Mouse (Mus musculus) intestine, postnatal 0 days (tissue): ENCODE measurements around the gene Slc6a11. TPM values are rescaled to one million over a fixed set of nuclear protein-coding genes. Genes with fewer than 3 reads are reported as not detected.

ENCODE experiments used
- ATAC-seq: fragments of 200-750 bp; cut with Nextera tagmentation; 2 replicates; pipeline ENCODE4 v1.8.0; 2017; ENCODE audit warnings: mild to moderate bottlenecking, moderate TSS enrichment, moderate library complexity
- H3K27ac ChIP-seq: fragments of 300-500 bp; sonication (generic); 2 replicates; pipeline ENCODE4 v1.5.1; 2014; ENCODE audit warnings: mild to moderate bottlenecking, low read depth, low read length, moderate library complexity
- H3K27me3 ChIP-seq: fragments of 300-500 bp; sonication (generic); replicated peaks from 2 replicates; pipeline ENCODE4 v1.6.1; 2014; ENCODE audit warnings: low read length, mixed read lengths; ENCODE audit not compliant: control insufficient read depth, insufficient read depth
- H3K36me3 ChIP-seq: fragments of 300-500 bp; sonication (generic); 2 replicates; pipeline ENCODE4 v1.6.1; 2014; ENCODE audit warnings: mild to moderate bottlenecking, moderate library complexity; ENCODE audit not compliant: control insufficient read depth, insufficient read depth
- H3K4me1 ChIP-seq: fragments of 300-500 bp; sonication (generic); replicated peaks from 2 replicates; pipeline ENCODE4 v1.6.1; 2014; ENCODE audit warnings: antibody characterized with exemption, low read length, mixed read lengths; ENCODE audit not compliant: control insufficient read depth, insufficient read depth
- H3K4me2 ChIP-seq: fragments of 300-500 bp; sonication (generic); replicated peaks from 2 replicates; pipeline ENCODE4 v1.6.1; 2014; ENCODE audit warnings: low read depth, mild to moderate bottlenecking, moderate library complexity
- H3K4me3 ChIP-seq: fragments of 300-500 bp; sonication (generic); 2 replicates; pipeline ENCODE4 v1.5.1; 2014; ENCODE audit warnings: low read depth, low read length
- H3K9ac ChIP-seq: fragments of 300-500 bp; sonication (generic); 2 replicates; pipeline ENCODE4 v1.6.1; 2014; ENCODE audit warnings: mild to moderate bottlenecking, low read depth, low read length
- H3K9me3 ChIP-seq: fragments of 300-500 bp; sonication (generic); 2 replicates; pipeline ENCODE4 v1.6.1; 2016; ENCODE audit warnings: mixed run types; ENCODE audit not compliant: control insufficient read depth
- CTCF ChIP-seq: sonication (generic); IDR thresholded peaks from 2 replicates; pipeline ENCODE4 v1.5.1; 2016; ENCODE audit warnings: low read depth, mild to moderate bottlenecking, control low read depth, antibody characterized with exemption, moderate library complexity
- WGBS: fragments of 180-500 bp; shearing (Covaris S2); extraction: QIAGEN DNeasy Blood & Tissue Kit; methylation state at CpG from one replicate; pipeline ENCODE4 v1.1.7; 2014; 5-methylcytosine and 5-hydroxymethylcytosine counted together
- polyA plus RNA-seq: library from polyadenylated mRNA; unstranded; fragments of >200 nt; fragmentation: Nextera tagmentation; extraction: Ambion mirVana; gene quantifications from 2 replicates; pipeline ENCODE4 v1.2.1, GENCODE M21; 2015

The Slc6a11 gene
- polyA plus RNA-seq, 1 experiment from 2014 or later = not detected

DNA sequence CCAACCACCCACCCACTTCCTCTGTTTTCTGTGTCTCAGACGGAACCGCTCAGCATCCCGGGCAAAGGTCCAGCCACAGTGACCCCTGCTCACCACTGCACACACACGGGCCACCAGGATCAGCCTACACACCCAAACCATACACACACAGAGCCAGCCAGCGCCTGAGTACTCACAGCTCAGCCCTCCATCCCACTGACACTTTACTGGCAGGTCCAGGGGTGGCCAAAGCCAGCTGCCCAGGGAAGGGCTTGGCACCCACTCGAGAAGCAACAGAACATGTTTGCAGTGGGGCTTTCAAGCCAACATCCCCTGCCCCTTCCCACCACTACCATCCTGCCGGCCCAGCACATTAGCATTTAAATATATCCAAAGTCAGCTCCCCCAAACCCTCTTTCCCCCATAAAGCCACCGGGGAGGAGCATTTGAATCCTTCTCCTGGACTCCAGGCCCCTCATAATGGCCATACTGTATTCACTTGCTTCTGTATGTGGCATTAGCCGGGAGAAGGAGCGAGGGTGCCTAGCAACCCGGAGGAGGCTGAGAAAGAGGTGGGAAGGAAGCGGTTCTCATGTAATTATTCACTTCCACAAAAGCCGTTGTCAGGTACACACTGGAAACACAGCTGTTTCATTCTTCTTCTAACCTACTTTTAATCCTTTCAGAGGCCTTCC, 85.8 kb downstream of the Slc6a11 start:
- Histone ChIP-seq H3K4me1 (no peaks in the 10 kb centered on the region), H3K36me3 (no peaks in the 10 kb centered on the region), H3K9ac (no peak overlapping the region), H3K27ac (no peak overlapping the region), H3K4me2 (no peak overlapping the region), H3K27me3 (no peaks in the 10 kb centered on the region), H3K9me3 (no peaks in the 10 kb centered on the region), H3K4me3 (no peak overlapping the region)
- no peak for ATAC-seq
- 62% methylated on average over 13 of the region's 13 CpGs for WGBS
- TF ChIP-seq CTCF = no peak

DNA sequence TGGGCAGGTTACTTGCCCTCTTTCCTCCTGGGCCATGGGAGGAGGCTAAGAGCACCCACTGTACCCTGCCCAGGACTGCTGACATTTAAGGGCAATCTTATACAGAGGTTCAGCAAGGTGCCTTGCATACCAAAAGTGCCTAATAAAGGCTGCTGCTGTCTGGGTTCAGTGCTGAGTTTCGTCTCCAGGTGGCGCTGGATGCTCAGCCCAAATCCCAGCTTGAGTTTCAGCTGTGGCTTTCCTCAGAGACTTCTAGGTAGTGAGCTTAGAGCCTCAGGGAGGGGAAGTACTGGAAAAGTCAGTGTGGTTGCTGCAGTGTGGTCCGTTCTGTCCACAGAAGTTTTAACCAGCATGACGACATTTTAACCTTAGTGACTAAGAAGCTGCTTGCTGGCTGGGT, 93.4 kb downstream of the Slc6a11 start:
- Histone ChIP-seq H3K36me3 (no peaks in the 10 kb centered on the region), H3K27ac (no peak overlapping the region), H3K27me3 (no peaks in the 10 kb centered on the region), H3K4me3 (no peak overlapping the region), H3K9ac (no peak overlapping the region), H3K9me3 (no peaks in the 10 kb centered on the region), H3K4me1 (no peaks in the 10 kb centered on the region), H3K4me2 (no peak overlapping the region)
- no peak for ATAC-seq
- 19% methylated on average over 4 of the region's 4 CpGs for WGBS
- peak; percentile 77 for TF ChIP-seq CTCF

DNA sequence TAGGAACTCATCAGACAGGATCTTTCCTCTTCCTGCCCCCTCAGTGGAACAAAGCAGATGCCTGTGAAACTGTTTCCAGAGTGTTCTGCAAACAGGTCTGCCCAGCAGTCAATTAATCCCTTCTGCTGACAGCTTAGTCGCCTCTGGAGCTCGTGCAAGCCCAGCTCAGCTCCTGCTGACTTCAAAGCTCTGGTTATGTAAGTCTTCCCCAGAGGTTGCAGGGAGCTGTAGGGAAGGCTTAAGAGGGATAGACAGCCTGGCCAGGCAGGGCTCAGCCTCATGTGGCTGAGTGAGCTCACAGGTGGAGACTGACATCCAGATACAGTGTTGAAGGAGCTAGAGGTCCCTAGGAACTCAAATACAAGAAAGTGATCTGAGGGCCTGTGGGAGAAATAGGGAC, 96.3 kb downstream of the Slc6a11 start:
- WGBS = 8% methylated on average over 2 of the region's 2 CpGs

DNA sequence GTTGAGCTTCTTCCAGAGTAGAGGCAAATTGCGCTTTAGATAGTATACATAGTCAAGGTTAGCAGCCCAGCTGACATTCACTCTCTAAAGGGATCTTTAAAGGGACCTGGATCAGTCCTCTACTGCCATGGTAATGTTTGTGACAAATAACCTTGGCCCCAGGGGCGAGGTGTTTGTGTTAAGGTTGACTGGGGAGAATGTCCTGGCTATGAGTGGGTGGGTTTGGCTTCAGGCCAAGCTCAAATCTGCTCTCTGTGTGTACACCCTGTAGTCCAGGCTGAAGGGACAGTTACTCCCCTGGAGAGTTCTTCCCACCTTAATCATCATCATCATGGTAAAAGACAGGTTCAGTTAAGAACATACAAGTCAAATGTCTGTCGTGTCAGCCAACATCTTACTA, 97.2 kb downstream of the Slc6a11 start:
- 59% methylated on average over 3 of the region's 3 CpGs for WGBS
- no peak for ATAC-seq
- no peaks in the 10 kb centered on the region for H3K36me3 ChIP-seq

More for the DNA sequence above, 96.3 kb downstream of the Slc6a11 start:
- Histone ChIP-seq H3K27me3 (no peaks in the 10 kb centered on the region), H3K9me3 (no peaks in the 10 kb centered on the region), H3K4me2 (no peak overlapping the region), H3K4me3 (no peak overlapping the region), H3K27ac (no peak overlapping the region), H3K4me1 (no peaks in the 10 kb centered on the region), H3K9ac (no peak overlapping the region), H3K36me3 (no peaks in the 10 kb centered on the region)
- ATAC-seq = no peak
- no peak for TF ChIP-seq CTCF

DNA sequence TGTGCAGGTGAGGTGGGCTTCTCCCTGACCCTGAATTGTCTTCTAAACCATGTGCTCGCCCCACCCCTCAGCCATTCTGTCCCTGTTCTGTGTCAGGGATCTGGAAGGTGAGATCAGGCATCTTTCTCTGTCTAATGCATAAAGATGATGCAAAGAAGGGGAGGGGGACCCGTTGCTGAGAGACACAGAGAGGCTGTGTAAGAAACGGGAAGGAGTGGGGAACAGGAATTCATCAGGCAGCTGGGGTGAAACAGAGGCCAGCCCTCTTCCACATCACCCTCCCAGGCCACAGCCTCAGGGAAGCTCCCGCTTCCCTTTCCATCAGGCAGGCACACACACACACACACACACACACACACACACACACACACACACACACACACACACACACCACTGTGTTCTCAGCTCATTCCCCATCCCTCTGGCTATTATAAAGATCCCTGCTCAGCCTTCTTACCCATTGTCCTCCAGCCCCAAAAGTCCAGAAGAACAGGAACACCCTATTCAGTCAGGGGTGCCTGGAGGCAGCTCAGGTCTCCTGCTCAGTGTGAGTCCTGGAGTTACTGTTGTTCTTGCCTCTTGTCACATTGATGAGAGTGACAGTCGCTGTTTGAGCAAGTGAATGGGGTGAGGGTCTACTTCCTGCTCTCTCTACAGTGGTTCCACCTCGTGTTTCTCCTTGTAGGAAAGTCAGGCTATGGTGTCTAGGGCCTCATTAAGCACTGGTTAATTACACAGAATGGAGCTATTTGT, 108.0 kb downstream of the Slc6a11 start:
- no peaks in the 10 kb centered on the region for H3K36me3 ChIP-seq
- H3K4me1 ChIP-seq = no peaks in the 10 kb centered on the region
- H3K9me3 ChIP-seq = no peaks in the 10 kb centered on the region
- H3K4me3 ChIP-seq = no peak overlapping the region
- H3K27ac ChIP-seq = no peak overlapping the region
- H3K4me2 ChIP-seq = no peak overlapping the region
- H3K9ac ChIP-seq = no peak overlapping the region
- 29% methylated on average over 6 of the region's 6 CpGs for WGBS
- TF ChIP-seq CTCF = no peak
- ATAC-seq = no peak
- no peaks in the 10 kb centered on the region for H3K27me3 ChIP-seq

More for the DNA sequence above, 97.2 kb downstream of the Slc6a11 start:
- no peaks in the 10 kb centered on the region for H3K4me1 ChIP-seq
- H3K27ac ChIP-seq = no peak overlapping the region
- no peaks in the 10 kb centered on the region for H3K9me3 ChIP-seq
- no peaks in the 10 kb centered on the region for H3K27me3 ChIP-seq
- TF ChIP-seq CTCF = no peak
- no peak overlapping the region for H3K4me2 ChIP-seq
- no peak overlapping the region for H3K9ac ChIP-seq
- no peak overlapping the region for H3K4me3 ChIP-seq

DNA sequence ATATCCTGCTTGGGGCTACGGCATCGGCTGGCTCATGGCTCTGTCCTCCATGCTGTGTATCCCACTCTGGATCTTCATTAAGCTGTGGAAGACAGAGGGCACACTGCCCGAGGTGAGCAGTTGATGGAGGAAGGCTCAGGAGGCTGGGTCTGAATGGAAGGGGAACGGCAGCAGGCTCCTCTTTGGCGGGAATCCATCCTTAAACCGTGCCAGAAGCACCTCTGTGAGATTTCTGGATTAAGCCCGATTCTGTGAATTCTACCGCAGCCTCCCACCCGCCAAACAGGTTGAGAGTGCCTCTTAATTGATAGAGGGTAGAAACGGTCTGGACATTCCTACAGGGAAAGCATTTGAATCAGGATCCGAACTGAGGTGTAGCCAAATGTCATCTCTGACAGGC, 114.6 kb downstream of the Slc6a11 start:
- Histone ChIP-seq H3K4me2 (no peak overlapping the region), H3K36me3 (no peaks in the 10 kb centered on the region), H3K27me3 (no peaks in the 10 kb centered on the region), H3K9ac (no peak overlapping the region), H3K9me3 (no peaks in the 10 kb centered on the region), H3K4me3 (no peak overlapping the region), H3K27ac (no peak overlapping the region), H3K4me1 (no peaks in the 10 kb centered on the region)
- 78% methylated on average over 11 of the region's 11 CpGs for WGBS
- TF ChIP-seq CTCF = no peak
- ATAC-seq = no peak
